Mouse (Mus musculus): ENCODE measurements around the gene Medag. TPM values are rescaled to one million over a fixed set of nuclear protein-coding genes. Genes with fewer than 3 reads are reported as not detected.

Medag gene
- polyA plus RNA-seq, 1 experiment = 0.57 TPM

DNA sequence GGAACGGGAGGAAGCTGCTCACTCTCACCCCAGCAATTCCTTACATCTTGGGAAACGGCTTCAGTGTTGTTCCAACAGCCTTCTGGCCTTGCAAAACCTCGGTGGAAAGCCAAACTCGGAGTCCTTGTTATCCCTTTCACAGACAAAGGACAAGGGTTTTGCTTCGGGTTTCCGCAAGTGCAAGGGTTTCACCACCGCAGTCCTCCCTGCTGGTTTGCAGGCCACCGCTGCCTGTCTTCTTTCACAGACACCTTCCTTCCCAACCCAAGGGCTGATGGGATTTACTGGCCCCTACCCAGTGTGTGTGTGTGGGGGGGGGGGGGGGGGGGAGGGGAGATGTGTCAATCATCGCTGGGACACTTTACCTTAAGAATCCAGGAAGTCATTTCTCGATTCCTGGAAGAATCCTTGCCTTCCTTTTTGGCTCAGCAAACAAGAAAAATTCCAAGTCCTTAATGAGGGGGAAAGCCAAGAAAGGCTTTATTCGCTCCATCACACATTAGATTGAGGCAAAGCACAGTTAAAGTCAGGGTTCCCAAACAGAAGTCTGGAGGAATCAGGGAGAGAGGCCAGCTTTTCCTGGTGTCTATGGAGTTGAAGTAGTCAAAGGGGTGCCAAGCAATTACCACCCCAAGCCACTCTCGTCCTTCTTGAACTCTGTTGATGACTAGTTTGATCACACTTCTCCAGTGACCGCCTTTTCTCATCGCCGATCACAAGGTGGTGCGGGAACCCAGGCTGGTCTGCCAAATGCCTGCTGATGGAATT, 63.3 kb downstream of the Medag start:
- no peak for DNase-seq (ENCODE audit: low read depth in 1 of 2, low spot score in 2 of 2)
- TF ChIP-seq CTCF (IDR thresholded peaks at IDR 0.05; ENCODE audit: extremely low read depth, insufficient read depth, insufficient read length, insufficient replicate concordance) (no peak), POLR2A (IDR thresholded peaks at IDR 0.05; ENCODE audit: low read depth, low read length) (no peak)
- no peaks in the 10 kb centered on the region for H3K27me3 ChIP-seq (ENCODE audit: control insufficient read depth, insufficient read depth, low read length)
- H3K4me3 ChIP-seq (ENCODE audit: extremely low read depth, insufficient read depth, insufficient read length) = no peak overlapping the region
- H3K4me1 ChIP-seq (ENCODE audit: control insufficient read depth, insufficient read depth, insufficient read length) = no peaks in the 10 kb centered on the region
- H3K36me3 ChIP-seq (ENCODE audit: control insufficient read depth, insufficient read depth, low read length) = no peaks in the 10 kb centered on the region
- no peak overlapping the region for H3K27ac ChIP-seq (ENCODE audit: insufficient read depth, low read length)
- 92% methylated on average over 16 of the region's 16 CpGs for WGBS

Other genes with a start within 250 kb of the Medag start
- 7.8 and 8.5 TPM in 2 replicates for gene Uspl1, start 227.4 kb upstream of the Medag start, polyA plus RNA-seq (2012; rRNA removed)
- gene Hmgb1, start 227.3 kb upstream of the Medag start, polyA plus RNA-seq (2012; rRNA removed) = 18.9 and 21.6 TPM in 2 replicates
- gene Alox5ap, start 147.0 kb upstream of the Medag start, polyA plus RNA-seq (2012; rRNA removed) = 62.6 and 67.4 TPM in 2 replicates
- not detected in 2 replicates for gene Tex26, start 27.9 kb downstream of the Medag start, polyA plus RNA-seq (2012; rRNA removed)
- 0.40 and 0.49 TPM in 2 replicates for gene Wdr95, start 116.9 kb downstream of the Medag start, polyA plus RNA-seq (2012; rRNA removed)
- 7.7 and 9.5 TPM in 2 replicates for gene Hsph1, start 224.6 kb downstream of the Medag start, polyA plus RNA-seq (2012; rRNA removed)

All from spleen, adult 2 months (tissue).